Mouse (Mus musculus) lung, embryonic 16.5 days (tissue): Measurements from ENCODE around the gene Nxf7. TPM values are rescaled to one million over a fixed set of nuclear protein-coding genes. Genes with fewer than 3 reads are reported as not detected.
"Not testable (repeated sequence)": the region's sequence is repeated elsewhere in the genome, so short reads cannot be mapped to it uniquely, and the experiment has no call there.

ENCODE experiments used
- ATAC-seq: fragments of 200-750 bp; cut with Nextera tagmentation; 2 replicates; pipeline ENCODE4 v1.8.0; 2017; ENCODE audit warnings: low read depth, mild to moderate bottlenecking, moderate library complexity
- H3K27ac ChIP-seq: fragments of 300-500 bp; sonication (generic); 2 replicates; pipeline ENCODE4 v1.5.1; 2014; ENCODE audit warnings: mild to moderate bottlenecking, control low read depth, low read length
- H3K27me3 ChIP-seq: fragments of 300-500 bp; sonication (generic); 2 replicates; pipeline ENCODE4 v1.6.1; 2014; ENCODE audit warnings: low read depth, low read length, mixed read lengths; ENCODE audit not compliant: control insufficient read depth, insufficient read depth
- H3K36me3 ChIP-seq: fragments of 300-500 bp; sonication (generic); 2 replicates; pipeline ENCODE4 v1.6.1; 2014; ENCODE audit warnings: low read length; ENCODE audit not compliant: control insufficient read depth, insufficient read depth
- H3K4me1 ChIP-seq: fragments of 300-500 bp; sonication (generic); replicated peaks from 2 replicates; pipeline ENCODE4 v1.6.1; 2014; ENCODE audit warnings: low read length, mixed read lengths; ENCODE audit not compliant: control insufficient read depth, insufficient read depth
- H3K4me2 ChIP-seq: fragments of 300-500 bp; sonication (generic); 2 replicates; pipeline ENCODE4 v1.6.1; 2014; ENCODE audit warnings: low read depth, low read length, control low read depth
- H3K4me3 ChIP-seq: fragments of 300-500 bp; sonication (generic); 2 replicates; pipeline ENCODE4 v1.5.1; 2014; ENCODE audit warnings: mild to moderate bottlenecking, low read length, control low read depth
- H3K9ac ChIP-seq: fragments of 300-500 bp; sonication (generic); 2 replicates; pipeline ENCODE4 v1.6.1; 2014; ENCODE audit warnings: low read length, control low read depth
- H3K9me3 ChIP-seq: fragments of 300-500 bp; sonication (generic); 2 replicates; pipeline ENCODE4 v1.6.1; 2016; ENCODE audit warnings: low read length; ENCODE audit not compliant: control insufficient read depth
- WGBS: fragments of 180-500 bp; shearing (Covaris S2); extraction: QIAGEN DNeasy Blood & Tissue Kit; methylation state at CpG from one replicate; pipeline ENCODE4 v1.1.7; 2014; 5-methylcytosine and 5-hydroxymethylcytosine counted together
- polyA plus RNA-seq: library from polyadenylated mRNA; unstranded; fragments of >200 nt; fragmentation: Nextera tagmentation; extraction: Ambion mirVana; gene quantifications from 2 replicates; pipeline ENCODE4 v1.2.1, GENCODE M21; 2015

Nxf7 gene
- polyA plus RNA-seq = not detected in 2 replicates

DNA sequence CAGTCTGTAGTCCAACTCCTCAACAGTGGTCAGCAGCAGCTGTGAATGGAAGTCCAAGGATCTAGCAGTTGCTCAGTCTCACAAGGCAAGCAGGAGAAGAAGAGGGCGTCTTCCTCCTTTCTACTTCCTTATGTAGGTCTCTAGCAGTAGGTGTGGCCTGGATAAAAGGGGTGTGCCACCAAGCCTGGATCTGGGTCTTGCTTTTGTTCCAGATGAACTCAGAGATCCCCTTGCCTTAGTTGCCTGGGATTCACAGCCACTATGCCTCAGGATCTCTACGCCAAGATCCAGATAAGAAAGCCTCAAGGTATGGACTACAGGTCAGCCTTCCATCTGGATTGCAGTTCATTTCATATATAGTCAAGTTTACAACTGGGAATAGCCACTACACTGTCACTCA lies at the start of gene Nxf7:
Gene Nxf7, minus strand, starts transcription at position 101 of the 400 bp plus-strand sequence.
- no peaks in the 10 kb centered on the region for H3K4me1 ChIP-seq
- 66% methylated on average over 2 of the region's 2 CpGs for WGBS

DNA sequence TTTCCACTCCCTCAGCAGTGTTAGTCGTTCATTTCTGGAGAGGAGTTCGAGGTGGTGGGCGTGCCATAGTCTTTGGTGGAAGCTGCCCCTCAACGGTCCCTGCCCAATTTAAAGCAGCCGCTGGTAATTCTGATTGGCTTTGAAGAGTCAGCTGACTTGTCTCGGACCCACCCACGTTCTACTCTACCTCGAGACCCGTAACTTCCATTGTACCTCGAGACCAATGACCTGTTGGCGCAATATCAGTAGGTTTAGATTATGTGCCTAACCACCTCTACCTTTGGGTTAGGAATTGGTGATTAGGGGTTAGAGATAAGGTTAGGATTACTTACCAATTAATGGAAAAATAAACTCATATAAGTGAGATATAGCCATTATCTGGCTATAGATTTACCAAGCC lies 29.0 kb upstream of the Nxf7 start, which contains the start of gene Prame:
Gene Prame, minus strand, starts transcription at position 101 of the 400 bp plus-strand sequence.
- 87% methylated on average over 11 of the region's 11 CpGs for WGBS
- Histone ChIP-seq H3K27ac (no peak within 1 kb of the TSS), H3K4me1 (no peaks in the 10 kb centered on the region), H3K27me3 (no peaks in the 10 kb centered on the region), H3K9me3 (no peaks in the 10 kb centered on the region), H3K9ac (no peak within 1 kb of the TSS), H3K36me3 (no peaks in the 10 kb centered on the region), H3K4me2 (no peak within 1 kb of the TSS), H3K4me3 (no peak within 1 kb of the TSS)
- no peak for ATAC-seq

More for the DNA sequence above, at the start of gene Nxf7:
- no peak within 1 kb of the TSS for H3K4me3 ChIP-seq
- H3K9ac ChIP-seq = no peak within 1 kb of the TSS
- ATAC-seq = no peak
- H3K27me3 ChIP-seq = no peaks in the 10 kb centered on the region
- no peak within 1 kb of the TSS for H3K4me2 ChIP-seq
- H3K36me3 ChIP-seq = no peaks in the 10 kb centered on the region
- no peak within 1 kb of the TSS for H3K27ac ChIP-seq
- H3K9me3 ChIP-seq = peaks cover 4% of the 10 kb centered on the region; the same call in 1 of the 2 replicates

DNA sequence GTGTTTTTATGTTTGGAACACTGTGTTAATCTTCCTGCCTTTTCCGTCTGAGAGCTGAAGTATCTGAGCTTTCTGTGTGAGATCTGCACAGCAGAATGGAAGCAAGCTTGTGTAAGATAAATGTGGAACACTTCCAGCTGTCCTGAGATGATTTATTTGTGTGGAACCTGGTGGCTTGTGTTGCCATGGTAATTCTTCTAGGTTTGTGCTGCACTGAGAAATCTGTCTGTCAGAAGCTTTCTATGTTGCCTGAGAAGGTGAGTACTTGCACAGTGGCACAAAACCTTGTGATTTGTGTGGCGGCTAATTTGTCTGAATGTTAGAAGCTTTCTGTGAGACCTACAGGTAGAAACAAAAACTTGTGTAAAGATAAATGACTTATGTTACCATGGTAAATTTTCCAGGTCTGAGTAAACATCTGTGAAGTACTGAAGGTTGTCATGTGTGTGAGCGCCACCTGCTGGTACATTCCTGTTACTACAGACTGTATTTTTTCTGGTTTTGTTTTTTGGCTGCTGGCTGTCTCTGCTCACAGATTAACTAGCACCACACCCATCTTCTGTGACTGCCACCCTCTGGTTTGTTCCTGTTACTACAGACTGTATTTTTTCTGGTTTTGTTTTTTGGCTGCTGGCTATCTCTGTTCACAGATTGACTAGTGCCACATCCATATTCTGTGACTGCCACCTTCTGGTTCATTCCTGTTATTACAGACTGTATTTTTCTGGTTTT lies 2.9 kb upstream of the Nxf7 start:
- not testable (repeated sequence) for H3K4me1 ChIP-seq, H3K9ac ChIP-seq, H3K36me3 ChIP-seq, H3K27ac ChIP-seq, ATAC-seq, H3K27me3 ChIP-seq, H3K4me2 ChIP-seq, H3K9me3 ChIP-seq, H3K4me3 ChIP-seq
- WGBS = 56% methylated on average over 3 of the region's 3 CpGs

DNA sequence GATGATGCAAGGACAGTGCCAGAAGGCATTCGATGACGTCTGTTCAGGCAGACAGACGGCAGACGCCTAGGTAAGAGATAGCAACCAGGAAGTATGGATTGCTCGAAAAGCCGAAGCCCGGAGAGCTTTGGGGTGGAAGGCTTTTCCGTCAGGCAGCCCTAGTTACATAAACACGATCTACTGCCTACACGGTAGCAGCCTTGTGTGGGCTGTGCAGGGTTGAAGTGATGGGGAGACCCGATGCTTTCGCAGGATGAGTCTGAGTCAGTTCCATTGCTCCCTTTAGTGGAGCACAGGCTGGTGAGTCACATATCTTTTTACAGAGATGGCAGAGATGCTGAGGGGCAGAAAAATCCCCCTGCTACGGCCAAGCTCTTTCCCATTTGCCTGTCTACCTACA lies 481 bp downstream of the Nxf7 start:
- no peak overlapping the region for H3K4me2 ChIP-seq
- no peak overlapping the region for H3K4me3 ChIP-seq
- WGBS = 70% methylated on average over 13 of the region's 13 CpGs
- no peak for ATAC-seq
- H3K9ac ChIP-seq = no peak overlapping the region
- H3K36me3 ChIP-seq = no peaks in the 10 kb centered on the region
- H3K27me3 ChIP-seq = no peaks in the 10 kb centered on the region
- no peaks in the 10 kb centered on the region for H3K4me1 ChIP-seq
- no peak overlapping the region for H3K27ac ChIP-seq
- H3K9me3 ChIP-seq = peaks cover 4% of the 10 kb centered on the region; the same call in 1 of the 2 replicates

DNA sequence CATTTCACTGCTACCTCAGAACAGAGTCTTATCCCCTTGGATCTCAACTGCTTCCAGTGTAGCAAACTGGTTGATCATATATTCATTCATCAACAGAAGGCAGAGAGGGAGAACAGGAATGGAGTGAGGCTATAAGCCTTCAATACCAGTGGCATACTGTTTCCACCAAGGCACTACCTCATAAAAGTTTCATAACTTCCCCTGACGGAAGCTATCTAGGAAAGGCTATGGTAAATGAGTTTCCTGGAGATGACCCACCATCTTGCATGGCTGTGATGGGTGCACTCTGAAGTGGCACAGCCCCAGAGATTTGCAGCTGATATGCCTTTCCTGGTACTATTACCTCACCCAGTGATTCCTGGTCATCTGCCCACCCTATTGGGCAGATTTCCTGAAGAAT lies 22.2 kb downstream of the Nxf7 start:
- Histone ChIP-seq H3K9me3 (no peaks in the 10 kb centered on the region), H3K27ac (no peak overlapping the region), H3K27me3 (no peaks in the 10 kb centered on the region), H3K4me3 (no peak overlapping the region), H3K9ac (no peak overlapping the region), H3K4me1 (no peaks in the 10 kb centered on the region), H3K36me3 (no peaks in the 10 kb centered on the region), H3K4me2 (no peak overlapping the region)
- no peak for ATAC-seq
- WGBS = 95% methylated on average over 1 of the region's 1 CpGs

DNA sequence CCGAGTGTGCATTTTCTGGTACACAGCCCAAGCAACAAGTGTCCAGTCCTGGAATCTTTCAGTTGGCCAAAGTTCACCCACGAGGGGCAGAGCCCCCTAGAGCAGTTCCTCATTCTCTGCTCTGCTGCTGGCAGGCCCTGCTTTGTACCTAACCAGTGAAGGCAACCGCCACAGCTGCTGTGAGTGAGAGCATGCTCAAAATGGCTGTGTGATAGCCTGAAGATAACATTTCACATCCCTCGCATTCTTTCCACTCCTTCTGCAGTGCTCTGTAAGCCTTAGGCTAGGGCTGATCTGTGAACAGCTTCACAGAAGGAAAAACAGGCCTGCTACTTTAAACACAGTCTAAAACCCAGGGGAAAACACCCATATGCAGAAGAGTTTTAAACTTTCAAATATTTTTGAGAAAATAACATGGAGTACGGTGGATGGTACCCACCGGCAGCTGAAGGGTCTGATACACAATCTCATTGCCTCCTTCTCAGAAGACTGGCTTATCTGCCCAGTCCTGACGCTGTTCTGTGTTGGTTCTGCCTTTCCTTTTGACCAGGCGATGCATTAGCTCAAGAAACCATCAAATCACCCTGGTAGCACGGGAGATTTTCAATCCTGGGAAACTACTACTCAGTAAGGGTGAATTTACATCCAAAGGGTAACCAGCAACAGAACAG lies 23.5 kb downstream of the Nxf7 start:
- not testable (repeated sequence) for H3K36me3 ChIP-seq, H3K9me3 ChIP-seq, H3K4me3 ChIP-seq, H3K4me1 ChIP-seq, H3K4me2 ChIP-seq, H3K27me3 ChIP-seq, H3K9ac ChIP-seq, H3K27ac ChIP-seq
- ATAC-seq = 0 out of 2 replicates have a peak, but pooled peaks have one; percentile 26
- whole genome bisulfite sequencing = 55% methylated on average over 9 of the region's 9 CpGs

DNA sequence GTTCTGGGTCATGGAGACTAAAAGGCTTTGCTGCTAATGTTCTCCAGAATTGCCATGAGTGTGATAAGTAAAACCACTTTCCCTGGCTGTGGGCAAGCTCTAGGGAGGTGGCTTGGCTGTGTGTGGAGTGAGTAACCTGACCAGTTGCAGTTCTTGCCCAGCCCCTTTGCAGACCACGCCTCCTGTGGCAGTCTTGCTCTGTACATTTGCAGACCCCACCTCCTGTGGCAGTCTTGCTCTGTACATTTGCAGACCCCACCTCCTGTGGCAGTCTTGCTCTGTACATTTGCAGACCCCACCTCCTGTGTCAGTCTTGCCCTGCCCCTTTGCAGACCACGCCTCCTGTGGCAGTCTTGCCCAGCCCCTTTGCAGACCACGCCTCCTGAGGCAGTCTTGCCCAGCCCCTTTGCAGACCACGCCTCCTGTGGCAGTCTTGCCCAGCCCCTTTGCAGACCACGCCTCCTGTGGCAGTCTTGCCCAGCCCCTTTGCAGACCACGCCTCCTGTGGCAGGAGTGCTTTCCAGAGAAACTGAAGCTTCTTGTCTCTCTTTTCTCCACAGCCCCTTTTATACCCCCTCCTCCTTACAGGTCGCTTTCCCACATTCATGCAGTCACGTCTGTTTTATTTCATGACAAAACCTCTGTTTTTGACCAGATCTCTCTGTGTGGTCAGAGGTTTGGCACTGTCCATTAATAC lies 24.2 kb downstream of the Nxf7 start:
- not testable (repeated sequence) for H3K27me3 ChIP-seq

DNA sequence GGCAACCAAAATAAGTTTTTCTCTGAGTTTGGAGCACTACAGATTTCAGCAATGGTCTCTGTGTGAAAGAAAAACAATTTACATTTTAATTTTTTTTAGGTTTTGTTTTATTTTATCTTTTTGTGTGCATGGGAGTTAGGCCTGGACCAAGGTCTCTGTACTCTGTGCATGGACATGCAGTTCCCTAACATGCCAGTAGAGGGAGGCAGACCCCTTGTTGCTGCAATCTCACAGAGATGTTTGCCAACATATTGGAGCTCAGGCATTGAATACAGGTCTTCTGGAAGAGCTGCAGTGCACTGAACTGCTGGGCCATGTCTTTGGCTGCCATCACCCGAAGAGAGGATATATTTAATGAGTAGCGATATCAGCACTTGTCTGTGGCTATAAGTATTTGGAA lies 29.1 kb downstream of the Nxf7 start:
- WGBS = 20% methylated on average over 1 of the region's 2 CpGs
- not testable (repeated sequence) for H3K9ac ChIP-seq, H3K4me1 ChIP-seq, H3K36me3 ChIP-seq, H3K9me3 ChIP-seq, H3K27ac ChIP-seq, H3K4me3 ChIP-seq, H3K27me3 ChIP-seq, H3K4me2 ChIP-seq
- ATAC-seq = peak; percentile 73; the same call in 1 of the 2 replicates

More for the DNA sequence above, 24.2 kb downstream of the Nxf7 start:
- H3K9ac ChIP-seq, H3K27ac ChIP-seq, H3K4me3 ChIP-seq, H3K36me3 ChIP-seq, H3K4me2 ChIP-seq, H3K4me1 ChIP-seq, H3K9me3 ChIP-seq: not testable (repeated sequence)
- peak; percentile 74 for ATAC-seq
- WGBS = 17% methylated on average over 8 of the region's 8 CpGs

DNA sequence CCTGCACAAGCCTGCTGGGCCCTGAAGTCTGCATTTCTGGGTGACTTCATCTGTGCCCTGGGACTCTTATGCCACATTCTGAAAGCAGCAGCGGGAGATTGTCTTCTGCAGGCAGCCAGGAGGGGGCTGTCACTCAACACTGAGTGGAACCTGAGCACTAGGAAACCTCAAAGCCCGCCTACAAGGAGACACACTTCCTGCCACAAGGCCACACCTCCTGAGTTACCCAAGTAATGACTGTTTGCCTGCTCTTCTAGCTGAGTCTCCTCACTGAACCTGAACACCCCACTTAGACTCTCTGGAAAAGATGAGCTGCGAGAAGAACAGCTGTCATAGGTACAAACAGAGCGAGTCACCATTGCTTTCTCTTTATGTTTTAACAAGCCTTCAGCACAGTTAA lies 33.6 kb downstream of the Nxf7 start:
- not testable (repeated sequence) for H3K27ac ChIP-seq, H3K9me3 ChIP-seq, H3K4me2 ChIP-seq, H3K4me3 ChIP-seq, H3K9ac ChIP-seq, ATAC-seq, H3K36me3 ChIP-seq, H3K4me1 ChIP-seq, H3K27me3 ChIP-seq
- WGBS = 52% methylated on average over 4 of the region's 4 CpGs
